ENCODE assay signal across 8 mouse cellular contexts in the genomic region with DNA sequence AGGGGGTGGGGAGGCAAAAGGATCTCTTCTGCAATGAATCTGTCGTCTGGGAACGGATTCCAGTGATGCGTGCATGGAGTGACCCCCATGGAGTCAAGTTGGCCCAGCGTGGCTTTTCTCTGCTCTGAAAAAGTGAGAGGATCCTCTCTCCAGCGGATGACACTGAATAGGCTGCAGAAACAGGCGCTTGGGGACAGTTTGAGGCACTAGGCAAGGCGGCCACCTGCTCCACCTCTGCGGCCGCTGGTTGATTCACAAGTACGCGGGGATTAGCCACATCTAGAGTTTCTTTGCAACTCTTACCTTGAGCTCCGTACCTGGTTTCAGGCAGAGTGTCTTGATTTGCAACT.
A peak's percentile ranks its signal among the peaks of the same experiment; 100 is the strongest.
DNase-seq lines count a peak whose midpoint lies in the region; ATAC-seq and TF ChIP-seq lines count a peak whose summit lies in the region.

No protein-coding gene starts in this region.

- intact Hi-C loops in heart, postnatal 36 days (cut with DNase I), result loop anchor here (2.0 to 5.0 kb wide), 3 partner anchors 93 to 246 kb away; partner anchors contain the start of gene Nckap5
- intact Hi-C loops in left cerebral cortex, postnatal 14 days (cut with DNase I), result no loop called here

- peak overlapping the region; percentile 48 for H3K4me3 ChIP-seq in heart, postnatal 0 days (ENCODE audit: low read depth, low read length)
- H3K4me3 ChIP-seq in embryonic facial prominence, embryonic 11.5 days (ENCODE audit: low read depth, low read length), result peak overlapping the region; percentile 31
- H3K4me3 ChIP-seq in hindbrain, embryonic 13.5 days, result peak overlapping the region; percentile 43
- H3K4me3 ChIP-seq in midbrain, embryonic 12.5 days, result peak overlapping the region; percentile 47

- H3K27ac ChIP-seq in heart, postnatal 0 days (ENCODE audit: low read depth), result peak overlapping the region; percentile 31; the same call in 1 of the 2 replicates
- no peak overlapping the region for H3K27ac ChIP-seq in embryonic facial prominence, embryonic 11.5 days (replicated peaks; ENCODE audit: low read depth, low read length)
- H3K27ac ChIP-seq in hindbrain, embryonic 13.5 days, result peak overlapping the region; percentile 70
- peak overlapping the region; percentile 58; the same call in 1 of the 2 replicates for H3K27ac ChIP-seq in midbrain, embryonic 12.5 days (replicated peaks)

- no peak for ATAC-seq in heart, postnatal 0 days (ENCODE audit: insufficient read depth, low read depth)
- ATAC-seq in embryonic facial prominence, embryonic 11.5 days (replicated peaks; ENCODE audit: insufficient number of reproducible peaks, low FRiP score, low TSS enrichment, low read depth), result no peak
- ATAC-seq in hindbrain, embryonic 13.5 days (ENCODE audit: low FRiP score), result peak; percentile 31; the same call in 1 of the 2 replicates
- peak; percentile 65 for ATAC-seq in midbrain, embryonic 12.5 days (ENCODE audit: low FRiP score, low read depth)

- no peak for DNase-seq in heart, postnatal 0 days (ENCODE audit: low spot score)
- no peak for DNase-seq in heart, postnatal 36 days
- DNase-seq in embryonic facial prominence, embryonic 11.5 days (ENCODE audit: low spot score), result no peak
- DNase-seq in left cerebral cortex, postnatal 14 days (ENCODE audit: low spot score in 2 of 2), result no peak
- DNase-seq in urinary bladder, adult 2 months (ENCODE audit: low spot score), result no peak
- no peak for DNase-seq in left cerebral cortex, adult 9 months (ENCODE audit: low spot score in 2 of 2)

- H3K36me3 ChIP-seq in heart, postnatal 0 days (replicated peaks; ENCODE audit: control insufficient read depth, insufficient read depth, low read length), result no peaks in the 10 kb centered on the region
- H3K36me3 ChIP-seq in embryonic facial prominence, embryonic 11.5 days (replicated peaks; ENCODE audit: control insufficient read depth, insufficient read depth, low read depth, low read length), result no peaks in the 10 kb centered on the region
- no peaks in the 10 kb centered on the region for H3K36me3 ChIP-seq in hindbrain, embryonic 13.5 days
- H3K36me3 ChIP-seq in midbrain, embryonic 12.5 days, result no peaks in the 10 kb centered on the region

- peak overlapping the region; percentile 57 for H3K9ac ChIP-seq in heart, postnatal 0 days (replicated peaks; ENCODE audit: low read depth, low read length)
- peak overlapping the region; percentile 43; the same call in 1 of the 2 replicates for H3K9ac ChIP-seq in embryonic facial prominence, embryonic 11.5 days (replicated peaks; ENCODE audit: low read length)
- H3K9ac ChIP-seq in hindbrain, embryonic 13.5 days, result peak overlapping the region; percentile 66
- peak overlapping the region; percentile 59 for H3K9ac ChIP-seq in midbrain, embryonic 12.5 days (replicated peaks)

- TF ChIP-seq CTCF in heart, postnatal 0 days (IDR thresholded peaks at IDR 0.05; ENCODE audit: low read depth), result no peak

- WGBS in heart, postnatal 0 days, result 6% methylated on average over 12 of the region's 12 CpGs
- WGBS in embryonic facial prominence, embryonic 11.5 days, result 3% methylated on average over 12 of the region's 12 CpGs
- under 1% methylated on average over 12 of the region's 12 CpGs for WGBS in hindbrain, embryonic 13.5 days
- WGBS in midbrain, embryonic 12.5 days, result 2% methylated on average over 12 of the region's 12 CpGs

- no peaks in the 10 kb centered on the region for H3K27me3 ChIP-seq in heart, postnatal 0 days (ENCODE audit: control insufficient read depth, insufficient read depth, low read length)
- H3K27me3 ChIP-seq in embryonic facial prominence, embryonic 11.5 days (ENCODE audit: control insufficient read depth, insufficient read depth, low read length), result no peaks in the 10 kb centered on the region; the same call in 1 of the 2 replicates
- H3K27me3 ChIP-seq in hindbrain, embryonic 13.5 days, result no peaks in the 10 kb centered on the region
- H3K27me3 ChIP-seq in midbrain, embryonic 12.5 days, result peaks cover 11% of the 10 kb centered on the region; the same call in 1 of the 2 replicates

- peaks cover 36% of the 10 kb centered on the region for H3K4me1 ChIP-seq in heart, postnatal 0 days (ENCODE audit: control insufficient read depth, insufficient read depth)
- no peaks in the 10 kb centered on the region; the same call in 1 of the 2 replicates for H3K4me1 ChIP-seq in embryonic facial prominence, embryonic 11.5 days (ENCODE audit: control insufficient read depth, insufficient read depth, low read length)
- H3K4me1 ChIP-seq in hindbrain, embryonic 13.5 days (replicated peaks), result peaks cover 29% of the 10 kb centered on the region
- peaks cover 37% of the 10 kb centered on the region for H3K4me1 ChIP-seq in midbrain, embryonic 12.5 days

- H3K4me2 ChIP-seq in heart, postnatal 0 days (ENCODE audit: low read depth, low read length), result peak overlapping the region; percentile 61
- peak overlapping the region; percentile 65 for H3K4me2 ChIP-seq in embryonic facial prominence, embryonic 11.5 days (ENCODE audit: low read depth, low read length)
- H3K4me2 ChIP-seq in hindbrain, embryonic 13.5 days, result peak overlapping the region; percentile 64
- H3K4me2 ChIP-seq in midbrain, embryonic 12.5 days (replicated peaks), result peak overlapping the region; percentile 65

- no peak for TF ChIP-seq EP300 in heart, postnatal 0 days (IDR thresholded peaks at IDR 0.05; ENCODE audit: low read depth)

- no peaks in the 10 kb centered on the region for H3K9me3 ChIP-seq in heart, postnatal 0 days (replicated peaks; ENCODE audit: control insufficient read depth, low read length)
- no peaks in the 10 kb centered on the region for H3K9me3 ChIP-seq in embryonic facial prominence, embryonic 11.5 days (replicated peaks; ENCODE audit: control insufficient read depth, low read length)
- H3K9me3 ChIP-seq in hindbrain, embryonic 13.5 days, result no peaks in the 10 kb centered on the region
- H3K9me3 ChIP-seq in midbrain, embryonic 12.5 days, result no peaks in the 10 kb centered on the region

Comparison
In these comparisons a context has a peak if more than half of its experiments do, and no peak if none do; other contexts are left out.
1. ATAC-seq: peak in hindbrain, embryonic 13.5 days (single experiment) and midbrain, embryonic 12.5 days (single experiment); none in heart, postnatal 0 days (single experiment) and embryonic facial prominence, embryonic 11.5 days (single experiment).
2. Peak in every context shown above with its lines, with median percentiles within 50 percentile points of each other: H3K4me2 ChIP-seq, H3K4me3 ChIP-seq and H3K9ac ChIP-seq.